Mouse (Mus musculus) brain, embryonic 14.5 days (tissue): ENCODE data around the gene 2210017I01Rik. TPM values are rescaled to one million over a fixed set of nuclear protein-coding genes. Genes with fewer than 3 reads are reported as not detected.

Source experiments
- DNase-seq: peaks from one replicate; pipeline ENCODE4 v3.0.0-alpha.2; 2011; ENCODE audit warnings: low read depth
- CTCF ChIP-seq: fragments of 200-500 bp; IDR thresholded peaks from 2 replicates; pipeline ENCODE4 v1.5.1; 2012; ENCODE audit warnings: inconsistent platforms, mild to moderate bottlenecking, moderate library complexity, borderline replicate concordance; ENCODE audit not compliant: insufficient read depth, insufficient read length; ENCODE audit errors: extremely low read depth
- POLR2A ChIP-seq: fragments of 200-500 bp; IDR thresholded peaks from 2 replicates; pipeline ENCODE4 v1.6.1; 2012; ENCODE audit warnings: mild to moderate bottlenecking, inconsistent platforms, borderline replicate concordance; ENCODE audit not compliant: poor library complexity, insufficient read depth, insufficient read length, severe bottlenecking; ENCODE audit errors: extremely low read depth
- polyA plus RNA-seq: library from polyadenylated mRNA; depleted of rRNA; stranded (reverse); fragments of >200 nt; gene quantifications from 2 replicates; pipeline ENCODE4 v1.2.3, GENCODE M21; 2012; rRNA removed

Gene 2210017I01Rik
- polyA plus RNA-seq, 1 experiment: not detected

DNA sequence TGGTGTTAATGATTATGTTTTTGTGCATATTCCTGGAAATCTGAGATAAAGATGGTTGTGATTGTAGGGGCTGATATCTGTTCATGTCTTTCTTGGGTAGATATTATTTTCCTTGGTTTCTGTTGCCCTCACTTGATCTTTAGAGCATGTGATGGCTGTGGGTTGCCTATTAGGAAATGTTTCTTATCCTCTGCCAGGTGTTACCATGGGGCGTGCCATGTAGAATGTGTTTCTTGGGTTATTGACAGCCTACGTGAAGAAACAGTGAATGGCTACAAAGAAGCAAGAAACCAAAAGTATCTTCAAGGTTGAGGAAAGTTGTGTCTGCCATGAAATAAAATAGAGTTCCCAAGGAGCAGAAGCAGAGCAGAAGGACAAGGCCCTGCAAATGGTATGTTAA is 8.9 kb downstream of the 2210017I01Rik start:
- TF ChIP-seq CTCF (no peak), POLR2A (no peak)
- DNase-seq: no peak

DNA sequence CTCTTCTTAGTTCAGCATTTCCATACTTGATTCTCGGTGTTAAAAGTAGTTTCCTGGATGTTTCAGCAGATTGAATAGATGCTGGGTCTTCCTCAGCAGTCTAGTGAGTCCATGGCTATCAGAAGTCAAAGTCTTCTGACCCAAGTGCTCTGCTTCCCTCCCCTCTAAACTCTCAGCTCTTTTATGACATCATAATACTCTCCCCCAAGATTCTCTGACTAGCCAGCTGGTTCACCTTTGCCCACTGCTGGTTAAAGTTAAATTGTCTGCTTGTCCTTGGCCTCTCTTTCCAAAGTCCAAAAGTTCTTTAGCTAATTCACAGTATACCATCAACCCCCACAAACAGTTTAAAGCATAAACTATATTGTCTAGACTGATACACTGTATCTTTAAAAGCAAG is 18.4 kb downstream of the 2210017I01Rik start, which contains the start of gene Smcp:
Gene Smcp (minus strand): TSS at position 140 of the 400 bp plus-strand sequence.
- no peak for TF ChIP-seq POLR2A
- TF ChIP-seq CTCF: no peak
- no peak for DNase-seq

DNA sequence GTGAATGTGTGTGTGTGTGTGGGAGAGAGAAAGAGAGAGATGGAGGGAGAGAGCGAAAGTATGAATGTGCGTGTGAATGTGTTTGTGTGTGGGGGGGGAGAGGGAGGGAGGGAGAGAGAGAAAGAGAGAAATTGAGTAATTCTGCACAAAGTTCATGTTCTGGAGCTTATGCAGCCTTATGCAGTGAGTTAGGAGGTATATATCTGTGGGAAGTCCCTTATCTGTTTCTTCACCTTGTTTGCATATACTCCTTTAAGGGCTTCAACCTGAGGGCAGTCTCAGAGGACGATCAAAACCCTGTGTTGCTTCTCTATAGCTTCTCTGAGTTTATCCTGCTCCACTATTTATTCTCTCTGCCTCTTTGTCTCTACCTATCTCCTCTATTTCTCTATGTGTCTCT is 20.1 kb downstream of the 2210017I01Rik start:
- no peak for DNase-seq
- TF ChIP-seq CTCF (no peak), POLR2A (no peak)

DNA sequence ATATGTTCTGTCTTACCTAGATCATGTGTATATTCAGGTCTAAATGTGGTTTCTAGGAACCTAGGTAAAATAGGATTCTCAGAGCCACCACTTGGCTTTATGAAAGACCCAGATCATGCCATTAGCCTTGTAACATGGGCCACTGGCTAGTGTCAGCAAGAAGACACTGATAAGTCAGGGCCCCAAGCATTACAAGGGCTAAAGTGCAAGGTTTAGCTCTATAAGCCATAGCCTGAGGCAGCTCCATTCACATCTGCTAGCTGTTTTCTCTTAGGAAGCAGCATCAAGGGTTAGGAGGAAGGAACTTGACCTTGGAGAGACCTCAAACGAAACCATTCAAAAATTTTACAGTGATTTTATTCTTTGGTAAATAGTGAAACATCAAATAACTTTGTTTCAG is 22.2 kb downstream of the 2210017I01Rik start:
- no peak for TF ChIP-seq CTCF
- no peak for DNase-seq

DNA sequence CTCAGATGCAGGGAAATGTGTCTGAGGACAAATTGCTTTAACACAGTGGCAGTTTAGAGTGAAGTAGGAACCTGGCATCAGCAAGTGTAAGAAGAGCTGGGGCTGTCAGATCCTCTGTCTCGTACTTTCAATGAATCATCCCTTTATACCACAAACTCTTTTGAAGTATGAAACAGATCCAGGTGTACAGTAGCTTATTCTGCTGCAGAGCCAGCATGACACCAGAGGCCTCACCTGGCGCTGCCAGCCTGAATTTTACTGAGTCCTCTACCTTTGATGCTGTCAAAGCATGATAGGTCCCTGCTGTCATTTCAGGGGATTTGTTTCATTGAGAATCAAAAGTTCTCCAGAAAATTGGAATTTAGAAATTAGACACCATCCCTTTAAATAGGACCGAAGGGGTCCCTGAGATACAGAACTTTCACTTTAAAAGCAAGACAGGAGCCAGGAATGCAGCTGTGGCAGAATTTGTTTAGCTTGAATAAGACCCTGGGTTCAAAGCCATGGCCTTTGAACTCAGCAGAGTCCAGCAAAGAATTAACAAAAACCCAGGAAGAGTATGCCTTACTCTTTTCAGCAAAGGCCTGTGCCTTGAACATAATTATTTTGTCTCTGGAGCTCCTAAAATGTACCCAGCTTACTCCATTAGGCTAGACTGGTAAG is 24.0 kb downstream of the 2210017I01Rik start:
- no peak for TF ChIP-seq CTCF
- no peak for TF ChIP-seq POLR2A

DNA sequence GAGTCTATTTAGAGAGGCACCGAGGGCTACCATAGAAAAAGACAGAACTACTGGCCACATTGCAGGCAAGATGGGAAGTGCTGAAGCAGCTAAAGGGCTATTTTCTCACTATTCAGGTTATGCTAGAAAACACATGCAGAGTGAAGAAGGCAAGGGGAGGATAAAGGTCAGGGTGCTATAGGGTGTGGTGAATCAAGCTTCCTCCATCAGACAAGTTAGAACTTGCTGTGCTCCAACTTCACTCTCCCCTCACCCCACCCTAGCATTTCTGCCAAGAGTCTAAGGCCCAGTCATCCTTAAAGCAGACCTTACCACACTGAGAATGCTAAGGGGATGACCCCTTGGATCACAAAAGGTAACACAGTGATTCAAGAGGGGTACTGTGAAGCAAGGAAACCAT is 27.8 kb downstream of the 2210017I01Rik start:
- no peak for DNase-seq
- TF ChIP-seq CTCF: no peak
- TF ChIP-seq POLR2A: no peak

More for the DNA sequence above, 24.0 kb downstream of the 2210017I01Rik start:
- peak; percentile 37 for DNase-seq

DNA sequence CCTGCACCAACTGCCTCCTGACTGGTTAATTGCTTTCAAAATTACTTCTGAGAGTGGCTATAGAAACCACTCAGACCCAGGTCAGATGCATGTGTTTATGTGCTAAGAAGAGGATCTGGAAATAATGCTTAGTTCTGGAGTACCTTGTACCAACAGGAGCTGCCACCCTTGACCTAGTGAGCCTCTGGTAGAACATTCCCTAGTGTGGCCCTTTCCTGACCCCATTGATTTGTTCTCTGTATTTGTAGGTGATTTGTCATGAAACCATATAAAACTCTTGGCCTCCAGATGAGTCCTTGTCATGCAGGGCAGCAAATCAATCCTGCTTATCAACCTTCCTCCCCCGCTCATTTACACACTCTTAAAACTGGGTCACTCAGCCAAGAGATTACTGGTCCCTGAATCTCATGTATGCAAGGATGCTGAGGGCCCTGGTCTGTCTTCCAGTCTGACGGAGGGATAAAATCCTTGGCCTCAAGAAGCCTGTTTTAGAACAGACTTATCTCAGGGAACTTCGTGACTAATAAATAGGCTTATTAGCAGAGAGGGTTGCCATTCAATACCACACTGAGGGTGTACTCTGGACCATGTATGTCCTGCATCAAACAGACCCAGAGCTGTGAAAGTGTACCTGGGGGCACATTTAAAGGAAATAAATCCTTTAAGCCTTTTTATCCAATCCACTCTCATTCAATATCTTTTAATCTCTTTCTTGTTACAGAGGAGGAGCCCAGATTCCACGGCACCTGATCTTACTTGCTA is 28.5 kb downstream of the 2210017I01Rik start:
- TF ChIP-seq CTCF (no peak), POLR2A (no peak)
- DNase-seq: no peak

DNA sequence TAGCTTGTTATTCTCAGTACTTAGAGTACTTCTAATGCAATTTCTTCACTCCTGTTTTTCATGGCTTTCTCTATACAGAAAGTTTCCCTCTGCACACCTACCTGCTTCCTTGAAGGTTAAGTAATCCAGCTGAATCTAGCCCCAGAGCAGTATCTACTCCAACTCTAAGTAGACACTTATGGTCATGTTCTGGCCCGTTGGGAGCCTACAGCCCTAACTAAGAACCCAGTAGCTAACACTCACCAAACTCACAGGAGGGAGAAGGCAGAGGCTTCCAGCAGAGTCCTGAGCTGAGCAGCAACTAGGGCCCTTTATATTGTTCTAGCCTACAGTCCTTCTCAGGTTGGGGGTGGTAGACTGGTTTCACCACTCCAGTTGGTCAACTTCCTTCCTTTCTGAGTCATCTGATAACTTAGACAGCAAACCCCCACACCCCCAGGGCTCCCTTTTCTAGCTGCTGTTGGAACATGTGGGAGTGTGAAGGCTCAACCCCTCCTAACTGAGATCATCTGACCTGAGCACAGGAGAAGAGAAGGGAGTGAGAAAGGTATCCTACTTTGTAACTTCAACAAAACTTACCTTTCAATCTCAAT is 33.7 kb downstream of the 2210017I01Rik start, which contains the start of gene Ivl:
Gene Ivl (minus strand): TSS at position 287 of the 593 bp plus-strand sequence.
- DNase-seq: no peak
- TF ChIP-seq POLR2A (no peak), CTCF (no peak)

DNA sequence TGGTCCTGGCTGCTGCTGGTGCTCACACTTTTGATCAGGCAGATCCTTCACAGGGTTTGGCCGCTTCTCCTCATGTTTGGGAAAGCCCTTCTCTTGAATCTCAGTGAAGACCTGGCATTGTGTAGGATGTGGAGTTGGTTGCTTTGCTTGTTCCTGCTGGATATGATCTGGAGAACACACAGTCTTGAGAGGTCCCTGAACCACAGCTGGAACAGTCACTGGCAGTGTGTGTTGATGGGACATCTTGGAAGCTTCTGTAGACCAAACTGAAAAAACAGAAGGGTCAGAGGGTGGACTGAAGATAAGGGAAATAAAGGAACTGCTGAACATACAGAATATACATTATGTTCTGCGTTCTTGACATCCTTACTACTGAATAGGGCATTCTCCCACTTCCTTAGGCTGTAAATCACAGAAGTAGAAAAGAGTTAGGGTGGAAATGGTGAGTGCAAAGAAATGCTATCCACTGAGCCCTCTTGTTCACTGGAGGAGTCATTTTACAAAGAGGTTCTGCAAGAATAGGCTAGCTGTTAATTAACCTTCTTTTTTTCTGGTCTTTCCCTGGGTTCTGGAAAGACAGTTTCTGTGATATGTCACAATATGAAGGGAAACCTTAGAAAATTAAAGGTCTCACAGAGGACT is 34.7 kb downstream of the 2210017I01Rik start:
- TF ChIP-seq CTCF (no peak), POLR2A (no peak)
- DNase-seq: no peak

DNA sequence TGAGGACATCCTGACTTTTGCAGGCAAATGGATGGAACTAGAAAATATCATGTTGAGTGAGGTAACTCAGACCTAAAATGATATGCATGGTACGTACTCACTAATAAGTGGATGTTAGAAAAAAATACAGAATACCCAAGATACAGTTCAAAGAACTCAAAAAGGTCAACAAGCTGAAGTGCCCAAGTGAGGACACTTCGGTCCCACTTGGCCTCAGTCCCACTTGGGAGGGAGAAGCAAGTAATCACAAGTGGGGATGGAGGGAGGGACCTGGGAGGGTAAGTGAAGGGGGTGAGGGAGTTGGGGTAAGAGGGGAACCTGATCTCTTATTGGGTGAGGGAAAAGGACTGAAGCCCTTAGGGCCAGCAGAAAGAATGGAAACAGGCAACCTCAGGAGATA is 38.5 kb downstream of the 2210017I01Rik start:
- no peak for DNase-seq
- TF ChIP-seq POLR2A: no peak
- TF ChIP-seq CTCF: no peak

DNA sequence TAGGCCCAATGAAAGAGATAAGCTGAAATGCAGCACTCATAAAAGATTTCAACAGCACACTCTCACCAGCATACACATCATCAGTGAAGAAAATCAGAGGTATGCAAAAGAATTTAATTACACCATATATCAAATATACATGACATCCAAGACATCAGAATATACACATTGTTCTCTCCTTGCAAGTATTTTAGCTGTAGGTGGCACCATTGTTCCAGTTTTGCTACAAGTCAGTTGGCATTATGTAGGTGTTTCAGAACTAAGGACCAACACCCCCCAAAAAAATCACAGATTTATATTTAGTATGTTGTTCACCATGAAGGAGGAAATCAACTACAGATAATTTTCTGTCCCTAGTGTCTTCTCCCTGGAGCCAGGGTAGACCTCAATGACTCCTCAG is 41.9 kb downstream of the 2210017I01Rik start:
- peak; percentile 25 for DNase-seq
- TF ChIP-seq CTCF (no peak), POLR2A (no peak)

Other genes starting within 250 kb of the 2210017I01Rik start
- not detected in 2 replicates for gene Sprr2f, start 242.3 kb downstream of the 2210017I01Rik start, polyA plus RNA-seq
- gene Sprr2h, start 221.8 kb downstream of the 2210017I01Rik start, polyA plus RNA-seq: not detected in 2 replicates
- not detected in 2 replicates for gene Sprr2i, start 199.5 kb downstream of the 2210017I01Rik start, polyA plus RNA-seq
- not detected in 2 replicates for gene Sprr2j-ps, start 189.4 kb downstream of the 2210017I01Rik start, polyA plus RNA-seq
- 6.8 and 9.2 TPM in 2 replicates for gene Gm9774, start 178.1 kb downstream of the 2210017I01Rik start, polyA plus RNA-seq
- not detected in 2 replicates for gene Sprr2k, start 174.9 kb downstream of the 2210017I01Rik start, polyA plus RNA-seq
- gene Sprr1b, start 168.7 kb downstream of the 2210017I01Rik start, polyA plus RNA-seq: 0.11 and 0.55 TPM in 2 replicates
- gene Sprr3, start 148.8 kb downstream of the 2210017I01Rik start, polyA plus RNA-seq: not detected in 2 replicates
- 0.63 TPM in 1 of 2 replicates, not detected in the other for gene Sprr1a, start 121.6 kb downstream of the 2210017I01Rik start, polyA plus RNA-seq
- gene Sprr4, start 107.0 kb downstream of the 2210017I01Rik start, polyA plus RNA-seq: not detected in 2 replicates
- not detected in 2 replicates for gene 2310046K23Rik, start 73.0 kb downstream of the 2210017I01Rik start, polyA plus RNA-seq
- not detected in 2 replicates for gene Ivl, start 33.8 kb downstream of the 2210017I01Rik start, polyA plus RNA-seq
- not detected in 2 replicates for gene Smcp, start 18.5 kb downstream of the 2210017I01Rik start, polyA plus RNA-seq
- gene Lce6a, start 14.2 kb upstream of the 2210017I01Rik start, polyA plus RNA-seq: not detected in 2 replicates
- gene Lce1a1, start 40.8 kb upstream of the 2210017I01Rik start, polyA plus RNA-seq: not detected in 2 replicates
- gene Lce1b, start 49.4 kb upstream of the 2210017I01Rik start, polyA plus RNA-seq: not detected in 2 replicates
- gene Lce1a2, start 62.8 kb upstream of the 2210017I01Rik start, polyA plus RNA-seq: not detected in 2 replicates
- gene Lce1c, start 71.8 kb upstream of the 2210017I01Rik start, polyA plus RNA-seq: not detected in 2 replicates
- gene Lce1d, start 79.7 kb upstream of the 2210017I01Rik start, polyA plus RNA-seq: not detected in 2 replicates
- not detected in 2 replicates for gene Lce1e, start 101.6 kb upstream of the 2210017I01Rik start, polyA plus RNA-seq
- not detected in 2 replicates for gene Lce1f, start 112.9 kb upstream of the 2210017I01Rik start, polyA plus RNA-seq
- not detected in 2 replicates for gene Gm38119, start 131.6 kb upstream of the 2210017I01Rik start, polyA plus RNA-seq
- not detected in 2 replicates for gene Lce1g, start 144.8 kb upstream of the 2210017I01Rik start, polyA plus RNA-seq
- gene Lce1h, start 157.6 kb upstream of the 2210017I01Rik start, polyA plus RNA-seq: not detected in 2 replicates
- not detected in 2 replicates for gene Lce1i, start 171.4 kb upstream of the 2210017I01Rik start, polyA plus RNA-seq
- gene Lce1j, start 183.0 kb upstream of the 2210017I01Rik start, polyA plus RNA-seq: not detected in 2 replicates
- gene Lce1k, start 200.4 kb upstream of the 2210017I01Rik start, polyA plus RNA-seq: not detected in 2 replicates
- not detected in 2 replicates for gene Kprp, start 219.8 kb upstream of the 2210017I01Rik start, polyA plus RNA-seq
- gene Lce1l, start 243.8 kb upstream of the 2210017I01Rik start, polyA plus RNA-seq: not detected in 2 replicates